Mouse (Mus musculus) liver, adult 2 months (tissue): ENCODE results near the gene Klf13. TPM values are rescaled to one million over a fixed set of nuclear protein-coding genes. Genes with fewer than 3 reads are reported as not detected.
A peak's percentile ranks its signal among the peaks of the same experiment; 100 is the strongest.

Experiments used
- DNase-seq: peaks from one replicate; pipeline ENCODE4 v3.0.0-alpha.2; 2011; ENCODE audit warnings: low read depth, low spot score; ENCODE audit errors: extremely low read depth
- H3K27ac ChIP-seq: fragments of 200-500 bp; replicated peaks from 2 replicates; pipeline ENCODE4 v1.5.1; 2012; ENCODE audit warnings: low read depth, mild to moderate bottlenecking, control low read depth, inconsistent platforms, low read length; ENCODE audit not compliant: insufficient read depth
- H3K27me3 ChIP-seq: fragments of 200-500 bp; 2 replicates; pipeline ENCODE4 v1.6.1; 2012; ENCODE audit warnings: mild to moderate bottlenecking, moderate library complexity, low read length, inconsistent platforms; ENCODE audit not compliant: control insufficient read depth, insufficient read depth
- H3K36me3 ChIP-seq: fragments of 200-500 bp; 2 replicates; pipeline ENCODE4 v1.6.1; 2012; ENCODE audit warnings: low read length, inconsistent platforms; ENCODE audit not compliant: control insufficient read depth, insufficient read depth
- H3K4me1 ChIP-seq: fragments of 200-500 bp; 2 replicates; pipeline ENCODE4 v1.6.1; 2011; ENCODE audit warnings: low read length; ENCODE audit not compliant: control insufficient read depth, insufficient read depth
- H3K4me3 ChIP-seq: fragments of 200-500 bp; 2 replicates; pipeline ENCODE4 v1.5.1; 2011; ENCODE audit warnings: low read depth, mild to moderate bottlenecking, control low read depth, low read length, moderate library complexity; ENCODE audit not compliant: insufficient read depth
- H3K79me2 ChIP-seq: fragments of 200-500 bp; 2 replicates; pipeline ENCODE4 v1.6.1; 2012; ENCODE audit warnings: inconsistent platforms, mild to moderate bottlenecking, low read length, moderate library complexity; ENCODE audit not compliant: control insufficient read depth, insufficient read depth
- H3K9ac ChIP-seq: fragments of 200-500 bp; 2 replicates; pipeline ENCODE4 v1.6.1; 2012; ENCODE audit warnings: low read depth, mild to moderate bottlenecking, control low read depth, inconsistent platforms, low read length
- CTCF ChIP-seq: fragments of 200-500 bp; IDR thresholded peaks from 2 replicates; pipeline ENCODE4 v1.5.1; 2011; ENCODE audit warnings: low read depth, low read length, control low read depth
- POLR2A ChIP-seq: fragments of 200-500 bp; IDR thresholded peaks from 2 replicates; pipeline ENCODE4 v1.6.1; 2011; ENCODE audit warnings: low read length, control low read depth; ENCODE audit not compliant: insufficient read depth; ENCODE audit errors: extremely low read depth
- WGBS: fragments of 180-500 bp; shearing (Covaris S2); methylation state at CpG from one replicate; pipeline ENCODE4 v1.1.7; 2018; 5-methylcytosine and 5-hydroxymethylcytosine counted together
- polyA plus RNA-seq: library from polyadenylated mRNA; depleted of rRNA; stranded (reverse); fragments of >200 nt; gene quantifications from 2 replicates; pipeline ENCODE4 v1.2.3, GENCODE M21; 2012
- total RNA-seq: library from RNA; depleted of rRNA; stranded (reverse); fragments of >200 nt; gene quantifications from 2 replicates; pipeline ENCODE4 v1.2.3, GENCODE M21; 2014

Klf13 gene
- total and polyA plus RNA-seq, 2 experiments: 14.1 to 26.4 TPM

DNA sequence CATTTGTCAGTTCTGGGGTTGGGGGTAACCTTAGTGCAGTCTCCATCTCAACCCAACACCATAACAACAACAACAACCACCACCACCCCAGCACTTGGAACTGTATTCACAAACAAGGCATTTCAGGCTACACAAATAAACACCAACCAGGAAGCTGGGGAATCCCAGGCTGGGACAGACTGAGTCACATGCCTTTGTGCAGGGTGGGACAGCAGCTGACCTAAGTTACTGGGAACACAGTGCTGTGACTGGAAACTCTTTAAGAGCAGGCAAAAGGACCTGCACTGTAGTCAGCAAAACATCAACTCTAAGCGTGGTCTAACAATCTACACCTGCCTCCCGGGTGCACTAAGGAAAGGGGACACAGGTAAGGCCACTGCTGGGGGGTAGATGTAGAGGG is 33.5 kb downstream of the Klf13 start:
- WGBS: 57% methylated on average over 2 of the region's 2 CpGs
- Histone ChIP-seq H3K27ac (peak overlapping the region; percentile 99), H3K27me3 (no peaks in the 10 kb centered on the region), H3K79me2 (peaks cover 81% of the 10 kb centered on the region; the same call in 1 of the 2 replicates), H3K4me1 (peaks cover 59% of the 10 kb centered on the region), H3K36me3 (no peaks in the 10 kb centered on the region), H3K4me3 (no peak overlapping the region), H3K9ac (peak overlapping the region; percentile 70)
- peak; percentile 66 for DNase-seq
- TF ChIP-seq CTCF (no peak), POLR2A (no peak)

DNA sequence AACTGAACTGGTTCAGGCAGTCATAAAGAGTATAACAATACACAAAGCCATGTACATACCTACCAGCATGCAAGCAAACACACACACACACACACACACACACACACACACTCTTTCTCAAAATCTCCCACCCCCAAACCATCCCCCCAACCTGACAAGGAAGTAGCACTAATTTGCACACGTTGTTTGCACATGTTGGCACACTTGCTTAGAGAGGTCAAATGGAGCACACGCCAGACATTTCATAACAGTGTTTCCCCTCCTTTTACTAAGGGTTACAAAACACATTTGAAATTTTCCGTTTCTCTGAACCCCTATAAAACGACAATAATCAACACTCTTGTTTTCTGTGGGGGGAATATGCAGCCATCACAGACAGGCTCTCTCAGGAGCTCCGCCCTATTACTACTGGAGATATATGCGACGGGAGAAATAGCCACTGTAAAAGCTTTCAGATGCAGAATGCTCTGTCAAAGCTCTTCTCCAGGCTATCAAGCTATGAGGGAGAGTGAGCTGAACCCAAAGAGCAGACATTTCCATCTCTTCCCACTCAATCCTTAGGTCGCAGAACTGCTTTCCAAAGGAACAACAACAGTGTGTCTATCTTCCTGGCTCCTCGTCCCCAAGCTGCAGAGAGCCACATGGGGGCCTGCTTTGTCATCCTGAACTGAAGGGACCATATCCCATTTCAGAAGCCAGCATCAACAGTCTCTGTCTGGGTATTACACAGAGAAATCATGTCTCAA is 34.9 kb downstream of the Klf13 start:
- H3K79me2 ChIP-seq: peaks cover 80% of the 10 kb centered on the region; the same call in 1 of the 2 replicates
- peak overlapping the region; percentile 100 for H3K27ac ChIP-seq
- DNase-seq: peak; percentile 87
- H3K27me3 ChIP-seq: no peaks in the 10 kb centered on the region
- no peak overlapping the region for H3K4me3 ChIP-seq
- H3K9ac ChIP-seq: peak overlapping the region; percentile 76
- peaks cover 62% of the 10 kb centered on the region for H3K4me1 ChIP-seq
- 25% methylated on average over 9 of the region's 9 CpGs for WGBS
- H3K36me3 ChIP-seq: no peaks in the 10 kb centered on the region
- TF ChIP-seq CTCF: no peak
- TF ChIP-seq POLR2A: no peak

DNA sequence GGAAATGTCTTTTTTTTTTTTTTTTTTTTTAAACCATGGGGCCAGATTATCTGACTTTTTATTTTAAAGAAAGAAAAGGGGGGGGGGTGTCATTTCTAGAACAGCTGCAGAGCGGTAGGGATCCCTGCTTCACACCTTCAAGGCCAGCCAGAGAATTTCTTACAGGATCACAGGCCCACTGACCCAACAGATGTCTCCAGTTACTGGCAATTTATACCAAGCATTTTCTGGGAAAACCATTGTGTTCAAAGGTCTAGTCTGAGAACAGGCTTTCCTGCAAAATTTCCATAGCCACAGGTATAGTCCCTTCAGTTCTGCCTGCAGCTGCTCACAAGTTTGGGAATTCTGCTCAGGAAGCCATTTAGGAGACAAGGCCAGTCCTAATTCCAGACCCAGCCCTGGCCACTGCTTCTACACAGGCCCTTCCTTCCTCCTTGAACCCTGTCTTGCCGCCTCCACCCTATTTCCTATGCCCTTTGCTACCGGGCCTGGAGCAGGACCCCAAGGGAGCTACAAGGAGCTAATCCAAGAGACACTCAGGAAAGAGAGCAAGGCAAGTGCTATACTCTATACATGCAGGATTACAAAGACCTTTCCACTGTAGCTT is 36.0 kb downstream of the Klf13 start:
- peaks cover 76% of the 10 kb centered on the region; the same call in 1 of the 2 replicates for H3K79me2 ChIP-seq
- peak overlapping the region; percentile 100 for H3K27ac ChIP-seq
- 52% methylated on average over 3 of the region's 3 CpGs for WGBS
- H3K27me3 ChIP-seq: no peaks in the 10 kb centered on the region
- DNase-seq: no peak
- no peak overlapping the region for H3K4me3 ChIP-seq
- no peak for TF ChIP-seq POLR2A
- no peak for TF ChIP-seq CTCF
- H3K9ac ChIP-seq: peak overlapping the region; percentile 69
- H3K4me1 ChIP-seq: peaks cover 59% of the 10 kb centered on the region
- H3K36me3 ChIP-seq: no peaks in the 10 kb centered on the region

DNA sequence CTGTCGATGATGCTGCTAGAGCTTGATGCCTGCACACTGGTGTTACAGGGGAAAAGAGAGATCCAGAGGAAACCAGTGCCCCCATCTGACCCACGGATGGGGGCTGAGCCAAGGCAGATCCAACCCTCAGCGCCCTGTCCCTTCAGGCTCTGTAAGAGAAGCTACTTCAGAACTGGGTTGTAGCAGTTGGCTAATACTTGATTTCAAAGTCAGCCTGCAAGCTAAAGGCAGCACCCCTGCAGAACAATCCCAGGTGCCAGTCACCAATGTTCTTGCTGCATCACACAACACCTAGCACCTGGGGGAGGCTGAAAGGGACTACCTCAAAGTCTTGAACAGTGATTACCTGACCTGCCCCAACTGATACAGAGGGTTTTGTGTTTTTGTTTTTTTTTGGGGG is 36.8 kb downstream of the Klf13 start:
- peaks cover 61% of the 10 kb centered on the region for H3K4me1 ChIP-seq
- peak overlapping the region; percentile 22; the same call in 1 of the 2 replicates for H3K9ac ChIP-seq
- 76% methylated on average over 3 of the region's 3 CpGs for WGBS
- DNase-seq: no peak
- H3K36me3 ChIP-seq: no peaks in the 10 kb centered on the region
- H3K27ac ChIP-seq: peak overlapping the region; percentile 100
- no peak overlapping the region for H3K4me3 ChIP-seq
- no peaks in the 10 kb centered on the region for H3K27me3 ChIP-seq
- peaks cover 68% of the 10 kb centered on the region; the same call in 1 of the 2 replicates for H3K79me2 ChIP-seq
- TF ChIP-seq POLR2A: no peak
- no peak for TF ChIP-seq CTCF

DNA sequence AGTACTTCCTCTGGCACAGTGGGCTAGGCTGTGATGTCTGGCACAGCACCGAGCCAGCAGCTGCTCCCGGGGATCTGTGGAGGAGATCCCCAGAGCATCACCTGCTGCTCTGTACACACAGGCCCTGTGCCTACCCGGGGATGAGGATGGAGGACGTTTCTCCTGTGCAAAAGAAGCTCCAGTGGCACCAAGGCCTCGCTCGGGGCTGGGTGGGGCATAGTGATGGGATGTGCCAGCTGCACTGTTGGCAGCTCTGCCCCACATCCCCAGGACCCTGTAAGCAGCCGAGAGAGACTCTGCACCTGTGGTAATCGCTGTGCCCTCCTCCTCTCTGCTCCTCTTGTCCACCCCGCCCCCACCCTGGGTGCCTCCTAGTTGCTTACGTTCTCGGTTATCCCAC is 37.4 kb downstream of the Klf13 start:
- H3K79me2 ChIP-seq: peaks cover 66% of the 10 kb centered on the region; the same call in 1 of the 2 replicates
- TF ChIP-seq CTCF (no peak), POLR2A (no peak)
- H3K4me1 ChIP-seq: peaks cover 62% of the 10 kb centered on the region
- 73% methylated on average over 11 of the region's 11 CpGs for WGBS
- DNase-seq: no peak
- H3K9ac ChIP-seq: no peak overlapping the region
- H3K27ac ChIP-seq: peak overlapping the region; percentile 71; the same call in 1 of the 2 replicates
- H3K27me3 ChIP-seq: no peaks in the 10 kb centered on the region
- no peak overlapping the region for H3K4me3 ChIP-seq
- H3K36me3 ChIP-seq: no peaks in the 10 kb centered on the region
